Mouse (Mus musculus) heart, postnatal 0 days (tissue): Measurements from ENCODE around the gene Coch. TPM values are rescaled to one million over a fixed set of nuclear protein-coding genes. Genes with fewer than 3 reads are reported as not detected.
A peak's percentile ranks its signal among the peaks of the same experiment; 100 is the strongest.

Experiments
- ATAC-seq: fragments of 200-750 bp; cut with Nextera tagmentation; 2 replicates; pipeline ENCODE4 v1.8.0; 2017; ENCODE audit warnings: low read depth, moderate number of reproducible peaks, moderate library complexity; ENCODE audit not compliant: insufficient read depth
- DNase-seq: peaks from one replicate; pipeline ENCODE4 v3.0.0-alpha.2; 2016; ENCODE audit warnings: low spot score
- H3K27ac ChIP-seq: fragments of 300-500 bp; sonication (generic); 2 replicates; pipeline ENCODE4 v1.5.1; 2014; ENCODE audit warnings: low read depth, mild to moderate bottlenecking
- H3K27me3 ChIP-seq: fragments of 300-500 bp; sonication (generic); 2 replicates; pipeline ENCODE4 v1.6.1; 2014; ENCODE audit warnings: low read length, mixed read lengths; ENCODE audit not compliant: control insufficient read depth, insufficient read depth
- H3K36me3 ChIP-seq: fragments of 300-500 bp; sonication (generic); replicated peaks from 2 replicates; pipeline ENCODE4 v1.6.1; 2014; ENCODE audit warnings: low read length, mixed read lengths; ENCODE audit not compliant: control insufficient read depth, insufficient read depth
- H3K4me1 ChIP-seq: fragments of 300-500 bp; sonication (generic); 2 replicates; pipeline ENCODE4 v1.6.1; 2014; ENCODE audit warnings: antibody characterized with exemption; ENCODE audit not compliant: control insufficient read depth, insufficient read depth
- H3K4me2 ChIP-seq: fragments of 300-500 bp; sonication (generic); 2 replicates; pipeline ENCODE4 v1.6.1; 2014; ENCODE audit warnings: low read depth, mild to moderate bottlenecking, low read length, moderate library complexity
- H3K4me3 ChIP-seq: fragments of 300-500 bp; sonication (generic); 2 replicates; pipeline ENCODE4 v1.5.1; 2014; ENCODE audit warnings: low read depth, low read length
- H3K9ac ChIP-seq: fragments of 300-500 bp; sonication (generic); replicated peaks from 2 replicates; pipeline ENCODE4 v1.6.1; 2014; ENCODE audit warnings: low read depth, low read length, mixed read lengths
- H3K9me3 ChIP-seq: fragments of 300-500 bp; sonication (generic); replicated peaks from 2 replicates; pipeline ENCODE4 v1.6.1; 2016; ENCODE audit warnings: low read length; ENCODE audit not compliant: control insufficient read depth
- CTCF ChIP-seq: IDR thresholded peaks from 2 replicates; pipeline ENCODE4 v1.5.1; 2016; ENCODE audit warnings: antibody characterized with exemption, control low read depth, low read depth
- EP300 ChIP-seq: IDR thresholded peaks from 2 replicates; pipeline ENCODE4 v1.6.1; 2016; ENCODE audit warnings: antibody characterized with exemption, low read depth
- WGBS: fragments of 180-500 bp; shearing (Covaris S2); extraction: QIAGEN DNeasy Blood & Tissue Kit; methylation state at CpG from one replicate; pipeline ENCODE4 v1.1.7; 2014; 5-methylcytosine and 5-hydroxymethylcytosine counted together
- polyA plus RNA-seq: library from polyadenylated mRNA; unstranded; fragments of >200 nt; fragmentation: Nextera tagmentation; extraction: Ambion mirVana; gene quantifications from 2 replicates; pipeline ENCODE4 v1.2.1, GENCODE M21; 2015
- total RNA-seq: library from RNA; depleted of rRNA; stranded (reverse); fragments of >200 nt; gene quantifications from 2 replicates; pipeline ENCODE4 v1.2.3, GENCODE M21; 2014; ENCODE audit warnings: low replicate concordance

The Coch gene
- total and polyA plus RNA-seq, 2 experiments from 2014 or later: 0.90 to 5.5 TPM

- no peak for TF ChIP-seq EP300
- H3K27me3 ChIP-seq: no peaks in the 10 kb centered on the region
- no peak overlapping the region for H3K4me2 ChIP-seq
- H3K27ac ChIP-seq: no peak overlapping the region
- H3K36me3 ChIP-seq: peaks cover 40% of the 10 kb centered on the region
- H3K4me1 ChIP-seq: no peaks in the 10 kb centered on the region
- no peak for DNase-seq
- no peaks in the 10 kb centered on the region for H3K9me3 ChIP-seq
- no peak for ATAC-seq
- no peak overlapping the region for H3K9ac ChIP-seq
- no peak overlapping the region for H3K4me3 ChIP-seq
- 71% methylated on average over 5 of the region's 5 CpGs for WGBS
Measured at GRCm38 (mm10) chr12:51621161-51621560, 28.0 kb downstream of the Coch start.

GRCm38 (mm10) chr12:51622670-51623365, 29.7 kb downstream of the Coch start:
- H3K9me3 ChIP-seq: no peaks in the 10 kb centered on the region
- WGBS: 81% methylated on average over 5 of the region's 5 CpGs

GRCm38 (mm10) chr12:51623366-51623694, 30.2 kb downstream of the Coch start:
- H3K9me3 ChIP-seq: no peaks in the 10 kb centered on the region
- no peak overlapping the region for H3K4me2 ChIP-seq
- TF ChIP-seq CTCF (no peak), EP300 (no peak)
- no peaks in the 10 kb centered on the region for H3K27me3 ChIP-seq
- H3K27ac ChIP-seq: no peak overlapping the region
- no peak overlapping the region for H3K9ac ChIP-seq
- ATAC-seq (no peak), DNase-seq (no peak)
- no peak overlapping the region for H3K4me3 ChIP-seq
- H3K4me1 ChIP-seq: no peaks in the 10 kb centered on the region
- H3K36me3 ChIP-seq: peaks cover 27% of the 10 kb centered on the region

More at GRCm38 (mm10) chr12:51622670-51623365, 29.7 kb downstream of the Coch start:
- DNase-seq: no peak
- no peak for ATAC-seq
- H3K27ac ChIP-seq: no peak overlapping the region
- H3K4me1 ChIP-seq: no peaks in the 10 kb centered on the region
- no peaks in the 10 kb centered on the region for H3K27me3 ChIP-seq
- no peak overlapping the region for H3K4me3 ChIP-seq
- H3K36me3 ChIP-seq: peaks cover 32% of the 10 kb centered on the region
- TF ChIP-seq CTCF (peak; percentile 37), EP300 (no peak)
- no peak overlapping the region for H3K9ac ChIP-seq
- no peak overlapping the region for H3K4me2 ChIP-seq

- Histone ChIP-seq H3K27ac (no peak overlapping the region), H3K4me1 (no peaks in the 10 kb centered on the region), H3K27me3 (no peaks in the 10 kb centered on the region), H3K4me3 (no peak overlapping the region), H3K9me3 (no peaks in the 10 kb centered on the region), H3K36me3 (peaks cover 8% of the 10 kb centered on the region), H3K4me2 (no peak overlapping the region), H3K9ac (no peak overlapping the region)
- DNase-seq (no peak), ATAC-seq (no peak)
- TF ChIP-seq CTCF: no peak
- no peak for TF ChIP-seq EP300
- 75% methylated on average over 4 of the region's 4 CpGs for WGBS
Measured at GRCm38 (mm10) chr12:51633481-51633880, 40.3 kb downstream of the Coch start.

GRCm38 (mm10) chr12:51636260-51636659, 43.1 kb downstream of the Coch start:
- Histone ChIP-seq H3K4me3 (no peak overlapping the region), H3K27ac (peak overlapping the region; percentile 46), H3K4me2 (no peak overlapping the region), H3K27me3 (no peaks in the 10 kb centered on the region), H3K9me3 (no peaks in the 10 kb centered on the region), H3K9ac (no peak overlapping the region), H3K4me1 (no peaks in the 10 kb centered on the region), H3K36me3 (peaks cover 8% of the 10 kb centered on the region)
- TF ChIP-seq CTCF (no peak), EP300 (no peak)
- 41% methylated on average over 2 of the region's 2 CpGs for WGBS
- peak; percentile 74 for ATAC-seq
- DNase-seq: peak; percentile 38
